Comparison of ENCODE assay signal across 11 mouse cellular contexts in the genomic region with DNA sequence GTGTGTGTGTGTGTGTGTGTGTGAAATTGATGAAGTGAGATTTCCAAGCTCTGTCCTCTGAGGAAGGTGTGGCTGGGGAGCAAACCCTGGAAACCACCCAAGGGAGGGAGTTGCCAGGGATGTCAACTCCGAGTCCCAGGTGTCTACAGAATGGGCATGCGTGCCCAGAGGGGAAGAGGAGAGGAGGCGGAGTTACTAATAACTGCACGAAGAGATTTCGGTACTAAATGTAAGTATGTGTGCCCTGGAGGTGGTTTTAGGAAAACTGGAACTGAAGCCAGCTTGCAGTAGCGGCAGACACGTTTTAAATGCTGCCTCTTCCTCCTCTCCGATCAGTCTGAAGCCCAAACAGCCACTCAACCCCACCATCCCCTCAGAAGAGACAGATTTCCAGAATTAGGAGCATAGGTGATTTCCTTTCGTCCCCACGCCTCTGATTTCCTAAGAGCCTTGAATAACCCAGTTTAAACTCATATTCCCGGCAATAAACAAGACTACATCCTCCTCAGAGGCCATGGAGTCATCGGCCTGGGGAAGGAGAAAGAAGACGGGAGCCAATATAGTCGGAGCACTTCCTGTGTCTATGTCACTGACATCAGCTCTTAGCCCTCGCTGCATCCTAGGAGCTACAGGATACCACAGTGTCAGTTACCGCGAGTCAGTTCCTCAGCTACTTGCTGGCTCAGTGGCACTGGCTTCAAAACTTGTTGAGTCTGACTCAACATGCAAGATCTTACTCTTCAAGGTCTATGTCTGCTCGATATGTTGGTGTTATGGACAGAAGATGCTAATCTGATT. TPM values are rescaled to one million over a fixed set of nuclear protein-coding genes. Genes with fewer than 3 reads are reported as not detected.
DNase-seq lines count a peak whose midpoint lies in the region; ATAC-seq and TF ChIP-seq lines count a peak whose summit lies in the region.
"Had no signal": no experiment of that assay in that cellular context is flagged by ENCODE, and none has a peak within 500 bp of the region (broad histone marks: within the 10 kb centered on the region; RNA-seq: fewer than 3 reads in every experiment).

No protein-coding gene starts in this region.

- no peak for ATAC-seq in kidney, embryonic 14.5 days (ENCODE audit: low FRiP score, low TSS enrichment)
- ATAC-seq in limb, embryonic 15.5 days (ENCODE audit: insufficient number of reproducible peaks, low FRiP score, low TSS enrichment, low read depth): no peak
- no peak for ATAC-seq in forebrain, postnatal 0 days
- ATAC-seq: forebrain, embryonic 15.5 days had no signal

- 69% methylated on average over 18 of the region's 18 CpGs for WGBS in kidney, embryonic 14.5 days
- WGBS in limb, embryonic 15.5 days: 56% methylated on average over 18 of the region's 18 CpGs
- WGBS in forebrain, postnatal 0 days: 86% methylated on average over 18 of the region's 18 CpGs

- no peak for TF ChIP-seq CTCF in bone marrow macrophage, adult 2 months (IDR thresholded peaks at IDR 0.05; ENCODE audit: low read depth, low read length)
- TF ChIP-seq CTCF in forebrain, postnatal 0 days (IDR thresholded peaks at IDR 0.05; ENCODE audit: low read depth): no peak

- TF ChIP-seq POLR2A in bone marrow macrophage, adult 2 months (IDR thresholded peaks at IDR 0.05; ENCODE audit: borderline replicate concordance, low read depth, low read length): no peak

- peaks cover 5% of the 10 kb centered on the region; the same call in 1 of the 2 replicates for H3K4me1 ChIP-seq in kidney, embryonic 14.5 days (ENCODE audit: control insufficient read depth, insufficient read depth, low read length)
- peaks cover 46% of the 10 kb centered on the region for H3K4me1 ChIP-seq in bone marrow macrophage, adult 2 months (ENCODE audit: control insufficient read depth, insufficient read depth, low read length)
- peaks cover 15% of the 10 kb centered on the region; the same call in 1 of the 2 replicates for H3K4me1 ChIP-seq in limb, embryonic 15.5 days
- H3K4me1 ChIP-seq in forebrain, postnatal 0 days (ENCODE audit: insufficient read depth): no peaks in the 10 kb centered on the region
- H3K4me1 ChIP-seq: forebrain, embryonic 15.5 days had no signal

- H3K4me3 ChIP-seq in kidney, embryonic 14.5 days (ENCODE audit: low read length): no peak overlapping the region
- peak overlapping the region; percentile 36 for H3K4me3 ChIP-seq in bone marrow macrophage, adult 2 months (ENCODE audit: insufficient read depth, low read length)
- H3K4me3 ChIP-seq in limb, embryonic 15.5 days: no peak overlapping the region
- no peak overlapping the region for H3K4me3 ChIP-seq in forebrain, postnatal 0 days (ENCODE audit: low read depth, low read length)
- H3K4me3 ChIP-seq: embryonic facial prominence, embryonic 12.5 days; forebrain, embryonic 15.5 days had no signal

- H3K9ac ChIP-seq in kidney, embryonic 14.5 days (ENCODE audit: low read depth, low read length): no peak overlapping the region
- no peak overlapping the region for H3K9ac ChIP-seq in limb, embryonic 15.5 days
- H3K9ac ChIP-seq in forebrain, postnatal 0 days: no peak overlapping the region
- H3K9ac ChIP-seq: embryonic facial prominence, embryonic 12.5 days; forebrain, embryonic 15.5 days had no signal

- no peaks in the 10 kb centered on the region for H3K27me3 ChIP-seq in kidney, embryonic 14.5 days (ENCODE audit: control insufficient read depth, insufficient read depth, low read length)
- no peaks in the 10 kb centered on the region for H3K27me3 ChIP-seq in limb, embryonic 15.5 days
- no peaks in the 10 kb centered on the region for H3K27me3 ChIP-seq in forebrain, postnatal 0 days (ENCODE audit: insufficient read depth, low read length)
- H3K27me3 ChIP-seq: embryonic facial prominence, embryonic 12.5 days; forebrain, embryonic 15.5 days had no signal

- no peaks in the 10 kb centered on the region for H3K9me3 ChIP-seq in kidney, embryonic 14.5 days (ENCODE audit: control insufficient read depth, low read length)
- H3K9me3 ChIP-seq in limb, embryonic 15.5 days: no peaks in the 10 kb centered on the region
- no peaks in the 10 kb centered on the region for H3K9me3 ChIP-seq in forebrain, postnatal 0 days (ENCODE audit: low read length)
- H3K9me3 ChIP-seq: embryonic facial prominence, embryonic 12.5 days; forebrain, embryonic 15.5 days had no signal

- no peak overlapping the region for H3K27ac ChIP-seq in kidney, embryonic 14.5 days (ENCODE audit: low read depth, low read length)
- peak overlapping the region; percentile 82 for H3K27ac ChIP-seq in bone marrow macrophage, adult 2 months (ENCODE audit: insufficient read depth, low read depth, low read length)
- peak overlapping the region; percentile 33; the same call in 1 of the 2 replicates for H3K27ac ChIP-seq in limb, embryonic 15.5 days
- no peak overlapping the region for H3K27ac ChIP-seq in forebrain, postnatal 0 days (ENCODE audit: low read depth, low read length)
- H3K27ac ChIP-seq: embryonic facial prominence, embryonic 12.5 days; forebrain, embryonic 15.5 days had no signal

- DNase-seq in kidney, adult 11 months: peak; percentile 31
- peak; percentile 49 for DNase-seq in CD4-positive helper T cell, adult 2 months (ENCODE audit: low read depth, low spot score)
- DNase-seq in forebrain, postnatal 0 days: no peak
- no peak for DNase-seq in cerebellum, adult 9-10 months
- DNase-seq in right cerebral cortex, postnatal 25 days: no peak
- DNase-seq: layer of hippocampus, adult 9-11 months had no signal

- H3K4me2 ChIP-seq in kidney, embryonic 14.5 days (replicated peaks; ENCODE audit: low read depth, low read length): no peak overlapping the region
- no peak overlapping the region for H3K4me2 ChIP-seq in limb, embryonic 15.5 days
- no peak overlapping the region for H3K4me2 ChIP-seq in forebrain, postnatal 0 days (ENCODE audit: low read depth)
- H3K4me2 ChIP-seq: embryonic facial prominence, embryonic 12.5 days; forebrain, embryonic 15.5 days had no signal

- H3K36me3 ChIP-seq in kidney, embryonic 14.5 days (ENCODE audit: control insufficient read depth, insufficient read depth, low read length): no peaks in the 10 kb centered on the region; the same call in 1 of the 2 replicates
- no peaks in the 10 kb centered on the region for H3K36me3 ChIP-seq in limb, embryonic 15.5 days
- H3K36me3 ChIP-seq in forebrain, postnatal 0 days (ENCODE audit: insufficient read depth): no peaks in the 10 kb centered on the region
- H3K36me3 ChIP-seq: embryonic facial prominence, embryonic 12.5 days; forebrain, embryonic 15.5 days had no signal

RNA-seq across cellular contexts. Expression of a gene that starts 27.3 kb away (rescaled TPM):
- 29.4 and 44.4 TPM in 2 replicates for polyA plus RNA-seq in kidney, embryonic 14.5 days (2014; fragmentation: Nextera tagmentation; extraction: Ambion mirVana)
- polyA plus RNA-seq in bone marrow macrophage, adult 2 months (2012; ENCODE audit: insufficient read depth, insufficient read length, missing spikeins): 59.7 and 60.3 TPM in 2 replicates
- polyA plus RNA-seq in limb, embryonic 15.5 days (2015; fragmentation: Nextera tagmentation; extraction: Ambion mirVana): 17.5 and 23.5 TPM in 2 replicates
- 5.9 and 8.0 TPM in 2 replicates for total RNA-seq in forebrain, postnatal 0 days (2014; rRNA removed)
- 7.5 and 7.9 TPM in 2 replicates for polyA plus RNA-seq in forebrain, postnatal 0 days (2015; fragmentation: Nextera tagmentation; extraction: Ambion mirVana)

RNA-seq across cellular contexts. Expression of a gene that starts 47.9 kb away (rescaled TPM):
- polyA plus RNA-seq in kidney, embryonic 14.5 days (2014; fragmentation: Nextera tagmentation; extraction: Ambion mirVana): 196 and 253 TPM in 2 replicates
- polyA plus RNA-seq in bone marrow macrophage, adult 2 months (2012; ENCODE audit: insufficient read depth, insufficient read length, missing spikeins): 2.8 and 5.4 TPM in 2 replicates
- 165 and 169 TPM in 2 replicates for polyA plus RNA-seq in limb, embryonic 15.5 days (2015; fragmentation: Nextera tagmentation; extraction: Ambion mirVana)
- 23.9 and 25.2 TPM in 2 replicates for total RNA-seq in forebrain, postnatal 0 days (2014; rRNA removed)
- polyA plus RNA-seq in forebrain, postnatal 0 days (2015; fragmentation: Nextera tagmentation; extraction: Ambion mirVana): 117 and 127 TPM in 2 replicates

Comparison
In these comparisons a context has a peak if more than half of its experiments do, and no peak if none do; other contexts are left out.
1. DNase-seq: peak in kidney, adult 11 months (single experiment) and CD4-positive helper T cell, adult 2 months (single experiment); none in forebrain, postnatal 0 days (single experiment), cerebellum, adult 9-10 months (single experiment) and right cerebral cortex, postnatal 25 days (single experiment).
2. H3K27ac ChIP-seq: peak in bone marrow macrophage, adult 2 months (single experiment) and limb, embryonic 15.5 days (single experiment); none in kidney, embryonic 14.5 days (single experiment) and forebrain, postnatal 0 days (single experiment).
3. RNA of a gene that starts 47.9 kb away (polyA plus RNA-seq): 196 to 253 TPM in kidney, embryonic 14.5 days, 165 to 169 TPM in limb, embryonic 15.5 days and 117 to 127 TPM in forebrain, postnatal 0 days; 2.8 to 5.4 TPM in bone marrow macrophage, adult 2 months; every median in the first group is over 10 times any median in the second.